Mouse (Mus musculus): ENCODE data around the gene Exoc7. TPM values are rescaled to one million over a fixed set of nuclear protein-coding genes. Genes with fewer than 3 reads are reported as not detected.
A peak's percentile ranks its signal among the peaks of the same experiment; 100 is the strongest.

Gene Exoc7
- total and polyA plus RNA-seq, 3 experiments: 45.4 to 526 (median 49.0) TPM

GRCm38 (mm10) chr11:116306126-116306982 lies 679 bp downstream of the Exoc7 start (continued):
- peak; percentile 95 for TF ChIP-seq MAZ (IDR thresholded peaks at IDR 0.05; ENCODE audit: low read depth, low read length)
- TF ChIP-seq TBP (IDR thresholded peaks at IDR 0.05; ENCODE audit: low read depth, low read length): peak; percentile 60
- TF ChIP-seq MAFK (IDR thresholded peaks at IDR 0.05; ENCODE audit: borderline replicate concordance, low read depth, low read length): no peak; the same call in 1 of the 2 replicates
- TF ChIP-seq E2F4 (IDR thresholded peaks at IDR 0.05; ENCODE audit: borderline replicate concordance, low read depth, low read length): peak; percentile 51; the same call in 1 of the 2 replicates
- TF ChIP-seq POLR2AphosphoS5 (IDR thresholded peaks at IDR 0.05; ENCODE audit: borderline replicate concordance, low read depth, low read length): 0 out of 2 replicates have a peak, but pooled peaks have one; percentile 32
- TF ChIP-seq GABPA (IDR thresholded peaks at IDR 0.05; ENCODE audit: low read depth, low read length): peak; percentile 70; the same call in 1 of the 2 replicates

GRCm38 (mm10) chr11:116305423-116305822 lies 1.6 kb downstream of the Exoc7 start:
- H3K27ac ChIP-seq (ENCODE audit: control insufficient read depth, low read depth, low read length): no peak overlapping the region
- peak in 2 of 3 experiments; percentile 18 to 58; a peak in 3 of 6 replicates for TF ChIP-seq CTCF (IDR thresholded peaks at IDR 0.05 in 2 of 3, conservative IDR thresholded peaks at IDR 0.05 in 1 of 3; ENCODE audit: control insufficient read depth in 1 of 3, insufficient read depth in 1 of 3, low read depth in 2 of 3, low read length in 3 of 3, poor library complexity in 1 of 3, severe bottlenecking in 1 of 3)
- TF ChIP-seq CHD1 (IDR thresholded peaks at IDR 0.05; ENCODE audit: low read depth, low read length): no peak
- peak; percentile 26; the same call in 1 of the 2 replicates for TF ChIP-seq RAD21 (IDR thresholded peaks at IDR 0.05; ENCODE audit: low read depth, low read length)
- no peak for TF ChIP-seq POLR2AphosphoS2 (IDR thresholded peaks at IDR 0.05; ENCODE audit: low read length)
- no peak for TF ChIP-seq BHLHE40 (IDR thresholded peaks at IDR 0.05; ENCODE audit: borderline replicate concordance, low read depth, low read length)
- peak; percentile 37; the same call in 1 of the 2 replicates for TF ChIP-seq HCFC1 (IDR thresholded peaks at IDR 0.05; ENCODE audit: low read depth, low read length)
- no peak for TF ChIP-seq USF1 (IDR thresholded peaks at IDR 0.05; ENCODE audit: low read depth, low read length)
- TF ChIP-seq RCOR1 (IDR thresholded peaks at IDR 0.05; ENCODE audit: low read depth, low read length): no peak
- TF ChIP-seq GABPA (IDR thresholded peaks at IDR 0.05; ENCODE audit: low read depth, low read length): no peak
- TF ChIP-seq ZC3H11A (IDR thresholded peaks at IDR 0.05; ENCODE audit: low read depth, low read length): no peak
- TF ChIP-seq EP300 (IDR thresholded peaks at IDR 0.05; ENCODE audit: low read depth in 1 of 2, low read length in 2 of 2): no peak
- TF ChIP-seq SIN3A (IDR thresholded peaks at IDR 0.05; ENCODE audit: low read length): 0 out of 2 replicates have a peak, but pooled peaks have one; percentile 35
- no peak for TF ChIP-seq ZMIZ1 (IDR thresholded peaks at IDR 0.05; ENCODE audit: low read depth, low read length)
- peak; percentile 40; the same call in 1 of the 2 replicates for TF ChIP-seq SMC3 (IDR thresholded peaks at IDR 0.05; ENCODE audit: low read depth, low read length)
- TF ChIP-seq MAX (IDR thresholded peaks at IDR 0.05; ENCODE audit: low read length): no peak
- no peak for TF ChIP-seq JUND (IDR thresholded peaks at IDR 0.05; ENCODE audit: low read depth, low read length)
- no peak for TF ChIP-seq KAT2A (conservative IDR thresholded peaks at IDR 0.05; ENCODE audit: low read depth, low read length)
- TF ChIP-seq ETS1 (IDR thresholded peaks at IDR 0.05; ENCODE audit: low read depth, low read length): no peak
- peak; percentile 82 for TF ChIP-seq ZNF384 (IDR thresholded peaks at IDR 0.05; ENCODE audit: low read depth, low read length)
- no peak overlapping the region for H3K9ac ChIP-seq (ENCODE audit: control insufficient read depth, low read depth, low read length, poor library complexity, severe bottlenecking)
- DNase-seq (ENCODE audit: low read depth, low spot score): peak; percentile 59
- H3K27me3 ChIP-seq (ENCODE audit: control insufficient read depth in 1 of 2, insufficient read depth in 2 of 2, low read length in 2 of 2): no peaks in the 10 kb centered on the region
- peak overlapping the region in 1 of 2 experiments; percentile 90; a peak in 2 of 4 replicates for H3K4me3 ChIP-seq (ENCODE audit: control insufficient read depth in 1 of 2, insufficient read depth in 1 of 2, low read depth in 2 of 2, low read length in 2 of 2)
- no peaks in the 10 kb centered on the region for H3K9me3 ChIP-seq (replicated peaks; ENCODE audit: insufficient read depth, low read length)
- peaks cover 9 to 16% of the 10 kb centered on the region in 2 experiments for H3K4me1 ChIP-seq (ENCODE audit: control insufficient read depth in 1 of 2, insufficient read depth in 2 of 2, low read length in 2 of 2)
- H3K36me3 ChIP-seq (ENCODE audit: control insufficient read depth in 1 of 2, insufficient read depth in 2 of 2, low read length in 2 of 2): peaks cover 0 to 11% of the 10 kb centered on the region in 2 experiments; a peak in 3 of 4 replicates
- H3K79me2 ChIP-seq (ENCODE audit: control insufficient read depth, insufficient read depth, low read length, poor library complexity): peaks cover 3% of the 10 kb centered on the region; the same call in 1 of the 2 replicates
